Mouse (Mus musculus) forebrain, embryonic 11.5 days (tissue): ENCODE results near the gene Adamtsl2. TPM values are rescaled to one million over a fixed set of nuclear protein-coding genes. Genes with fewer than 3 reads are reported as not detected.

ENCODE experiments used
- ATAC-seq: fragments of 200-750 bp; cut with Nextera tagmentation; replicated peaks from 2 replicates; pipeline ENCODE4 v1.8.0; 2017; ENCODE audit warnings: moderate TSS enrichment; ENCODE audit not compliant: low FRiP score
- DNase-seq: peaks from one replicate; pipeline ENCODE4 v3.0.0-alpha.2; 2017; ENCODE audit warnings: low spot score
- H3K27ac ChIP-seq: fragments of 300-500 bp; sonication (generic); 2 replicates; pipeline ENCODE4 v1.5.1; 2014; ENCODE audit warnings: low read depth, low read length
- H3K27me3 ChIP-seq: fragments of 300-500 bp; sonication (generic); 2 replicates; pipeline ENCODE4 v1.6.1; 2014; ENCODE audit warnings: mild to moderate bottlenecking, low read length, mixed read lengths; ENCODE audit not compliant: control insufficient read depth, insufficient read depth
- H3K36me3 ChIP-seq: fragments of 300-500 bp; sonication (generic); 2 replicates; pipeline ENCODE4 v1.6.1; 2014; ENCODE audit warnings: mild to moderate bottlenecking, low read length, moderate library complexity, mixed read lengths; ENCODE audit not compliant: control insufficient read depth, insufficient read depth
- H3K4me1 ChIP-seq: fragments of 300-500 bp; sonication (generic); replicated peaks from 2 replicates; pipeline ENCODE4 v1.6.1; 2014; ENCODE audit warnings: low read length, mixed read lengths; ENCODE audit not compliant: control insufficient read depth, insufficient read depth
- H3K4me2 ChIP-seq: fragments of 300-500 bp; sonication (generic); 2 replicates; pipeline ENCODE4 v1.6.1; 2014; ENCODE audit warnings: low read depth, mild to moderate bottlenecking, low read length, moderate library complexity, mixed read lengths; ENCODE audit not compliant: severe bottlenecking
- H3K4me3 ChIP-seq: fragments of 300-500 bp; sonication (generic); 2 replicates; pipeline ENCODE4 v1.5.1; 2014; ENCODE audit warnings: low read depth, low read length
- H3K9ac ChIP-seq: fragments of 300-500 bp; sonication (generic); 2 replicates; pipeline ENCODE4 v1.6.1; 2014; ENCODE audit warnings: low read length
- H3K9me3 ChIP-seq: fragments of 300-500 bp; sonication (generic); 2 replicates; pipeline ENCODE4 v1.6.1; 2016; ENCODE audit warnings: low read length, mixed read lengths; ENCODE audit not compliant: control insufficient read depth
- WGBS: fragments of 180-500 bp; shearing (Covaris S2); extraction: QIAGEN DNeasy Blood & Tissue Kit; methylation state at CpG from one replicate; pipeline ENCODE4 v1.1.7; 2014; 5-methylcytosine and 5-hydroxymethylcytosine counted together
- polyA plus RNA-seq: library from polyadenylated mRNA; unstranded; fragments of >200 nt; fragmentation: Nextera tagmentation; extraction: Ambion mirVana; gene quantifications from 2 replicates; pipeline ENCODE4 v1.2.1, GENCODE M21; 2014

Adamtsl2 gene
- polyA plus RNA-seq, 1 experiment from 2014 or later: 4.4 TPM

- Histone ChIP-seq H3K27me3 (no peaks in the 10 kb centered on the region), H3K36me3 (no peaks in the 10 kb centered on the region), H3K4me2 (no peak overlapping the region), H3K27ac (no peak overlapping the region), H3K9me3 (no peaks in the 10 kb centered on the region), H3K4me1 (no peaks in the 10 kb centered on the region), H3K4me3 (no peak overlapping the region), H3K9ac (no peak overlapping the region)
- no peak for ATAC-seq
- DNase-seq: no peak
- 81% methylated on average over 3 of the region's 3 CpGs for WGBS
These were observed 49.8 kb downstream of the Adamtsl2 start for GRCm38 (mm10) chr2:27128990-27129389.

- Histone ChIP-seq H3K9ac (no peak overlapping the region), H3K4me1 (no peaks in the 10 kb centered on the region), H3K27me3 (no peaks in the 10 kb centered on the region; the same call in 1 of the 2 replicates), H3K4me2 (no peak overlapping the region), H3K4me3 (no peak overlapping the region), H3K9me3 (no peaks in the 10 kb centered on the region), H3K36me3 (no peaks in the 10 kb centered on the region), H3K27ac (no peak overlapping the region)
- ATAC-seq (no peak), DNase-seq (no peak)
- 81% methylated on average over 5 of the region's 5 CpGs for WGBS
These were observed 56.8 kb downstream of the Adamtsl2 start for GRCm38 (mm10) chr2:27135935-27136334.

- Histone ChIP-seq H3K36me3 (no peaks in the 10 kb centered on the region), H3K4me2 (no peak overlapping the region), H3K9ac (no peak overlapping the region), H3K27ac (no peak overlapping the region), H3K4me1 (no peaks in the 10 kb centered on the region), H3K4me3 (no peak overlapping the region), H3K9me3 (no peaks in the 10 kb centered on the region), H3K27me3 (no peaks in the 10 kb centered on the region; the same call in 1 of the 2 replicates)
- no peak for DNase-seq
- ATAC-seq: no peak
- 71% methylated on average over 3 of the region's 3 CpGs for WGBS
These were observed 57.2 kb downstream of the Adamtsl2 start for GRCm38 (mm10) chr2:27136336-27136735.

GRCm38 (mm10) chr2:27136789-27137188 is 57.6 kb downstream of the Adamtsl2 start:
- no peak for ATAC-seq

GRCm38 (mm10) chr2:27138356-27138755 is 59.2 kb downstream of the Adamtsl2 start:
- H3K9ac ChIP-seq: no peak overlapping the region
- WGBS: 76% methylated on average over 4 of the region's 4 CpGs
- no peak overlapping the region for H3K4me3 ChIP-seq
- H3K4me1 ChIP-seq: 0 out of 2 replicates have a peak, but pooled peaks cover 4% of the 10 kb centered on the region
- no peaks in the 10 kb centered on the region for H3K9me3 ChIP-seq
- no peak overlapping the region for H3K27ac ChIP-seq
- ATAC-seq (no peak), DNase-seq (no peak)
- peaks cover 9% of the 10 kb centered on the region for H3K27me3 ChIP-seq
- no peak overlapping the region for H3K4me2 ChIP-seq
- no peaks in the 10 kb centered on the region for H3K36me3 ChIP-seq

More at GRCm38 (mm10) chr2:27136789-27137188, 57.6 kb downstream of the Adamtsl2 start:
- WGBS: 76% methylated on average over 1 of the region's 1 CpGs
- H3K36me3 ChIP-seq: no peaks in the 10 kb centered on the region
- H3K9me3 ChIP-seq: no peaks in the 10 kb centered on the region
- H3K4me2 ChIP-seq: no peak overlapping the region
- no peak overlapping the region for H3K27ac ChIP-seq
- peaks cover 2% of the 10 kb centered on the region for H3K27me3 ChIP-seq
- no peak overlapping the region for H3K9ac ChIP-seq
- no peak overlapping the region for H3K4me3 ChIP-seq
- 0 out of 2 replicates have a peak, but pooled peaks cover under 1% of the 10 kb centered on the region for H3K4me1 ChIP-seq
- DNase-seq: no peak

GRCm38 (mm10) chr2:27141950-27142693 is 62.9 kb downstream of the Adamtsl2 start, which contains the start of gene Fam163b:
Gene Fam163b (minus strand): TSS chr2:27142491.
- 1% methylated on average over 55 of the region's 62 CpGs for WGBS
- no peak within 1 kb of the TSS for H3K27ac ChIP-seq
- 0 out of 2 replicates have a peak, but pooled peaks cover 4% of the 10 kb centered on the region for H3K4me1 ChIP-seq
- H3K36me3 ChIP-seq: no peaks in the 10 kb centered on the region
- ATAC-seq (no peak), DNase-seq (peak; percentile 76)
- H3K27me3 ChIP-seq: peaks cover 9% of the 10 kb centered on the region
- H3K4me3 ChIP-seq: peak within 1 kb of the TSS; percentile 28
- no peaks in the 10 kb centered on the region for H3K9me3 ChIP-seq
- H3K9ac ChIP-seq: no peak within 1 kb of the TSS
- peak within 1 kb of the TSS; percentile 60 for H3K4me2 ChIP-seq

GRCm38 (mm10) chr2:27144957-27145356 is 65.8 kb downstream of the Adamtsl2 start:
- Histone ChIP-seq H3K27me3 (peaks cover 9% of the 10 kb centered on the region), H3K9ac (no peak overlapping the region), H3K4me2 (no peak overlapping the region), H3K4me1 (0 out of 2 replicates have a peak, but pooled peaks cover 4% of the 10 kb centered on the region), H3K27ac (no peak overlapping the region), H3K4me3 (no peak overlapping the region), H3K9me3 (no peaks in the 10 kb centered on the region), H3K36me3 (no peaks in the 10 kb centered on the region)
- WGBS: 76% methylated on average over 2 of the region's 2 CpGs
- no peak for DNase-seq
- ATAC-seq: no peak

- no peaks in the 10 kb centered on the region for H3K9me3 ChIP-seq
- H3K9ac ChIP-seq: no peak overlapping the region
- no peak overlapping the region for H3K27ac ChIP-seq
- H3K4me3 ChIP-seq: no peak overlapping the region
- H3K4me1 ChIP-seq: 0 out of 2 replicates have a peak, but pooled peaks cover 3% of the 10 kb centered on the region
- DNase-seq: no peak
- ATAC-seq: no peak
- WGBS: 84% methylated on average over 6 of the region's 6 CpGs
- H3K4me2 ChIP-seq: no peak overlapping the region
- H3K27me3 ChIP-seq: peaks cover 7% of the 10 kb centered on the region
- no peaks in the 10 kb centered on the region for H3K36me3 ChIP-seq
These were observed 67.7 kb downstream of the Adamtsl2 start for GRCm38 (mm10) chr2:27146840-27147239.

GRCm38 (mm10) chr2:27149457-27149856 is 70.3 kb downstream of the Adamtsl2 start:
- ATAC-seq (no peak), DNase-seq (no peak)
- Histone ChIP-seq H3K4me3 (no peak overlapping the region), H3K4me1 (no peaks in the 10 kb centered on the region), H3K27me3 (no peaks in the 10 kb centered on the region), H3K9ac (no peak overlapping the region), H3K36me3 (no peaks in the 10 kb centered on the region), H3K4me2 (no peak overlapping the region), H3K9me3 (no peaks in the 10 kb centered on the region), H3K27ac (no peak overlapping the region)
- WGBS: 12% methylated on average over 2 of the region's 2 CpGs
